Mouse (Mus musculus) heart, adult 9 months (tissue): ENCODE results near the gene Cacng6.

Source experiments
- DNase-seq, 2 experiments: peaks; one replicate each; pipeline ENCODE4 v3.0.0; 2022; ENCODE audit warnings: low spot score in 2 of 2

The Cacng6 gene

DNA sequence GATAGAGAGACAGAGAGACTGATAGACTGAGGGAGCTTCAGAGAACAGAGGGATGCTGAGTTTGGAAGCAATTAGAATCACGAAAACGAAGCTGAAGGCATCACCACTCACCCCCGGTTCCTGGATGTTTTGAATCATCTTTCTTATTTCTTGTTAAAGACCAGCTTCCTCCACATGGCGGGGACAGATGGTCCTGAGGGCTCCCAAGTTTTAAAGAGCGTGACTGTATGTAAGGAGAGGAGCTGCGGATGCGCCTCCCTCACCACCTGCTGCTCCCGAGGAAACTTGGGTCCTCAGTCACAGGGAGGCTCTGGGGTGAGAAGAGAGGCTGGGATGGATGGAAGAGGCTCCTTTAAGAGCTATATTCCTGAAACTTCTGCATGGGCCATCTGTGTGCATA, 36.3 kb downstream of the Cacng6 start:
- DNase-seq = no peak

DNA sequence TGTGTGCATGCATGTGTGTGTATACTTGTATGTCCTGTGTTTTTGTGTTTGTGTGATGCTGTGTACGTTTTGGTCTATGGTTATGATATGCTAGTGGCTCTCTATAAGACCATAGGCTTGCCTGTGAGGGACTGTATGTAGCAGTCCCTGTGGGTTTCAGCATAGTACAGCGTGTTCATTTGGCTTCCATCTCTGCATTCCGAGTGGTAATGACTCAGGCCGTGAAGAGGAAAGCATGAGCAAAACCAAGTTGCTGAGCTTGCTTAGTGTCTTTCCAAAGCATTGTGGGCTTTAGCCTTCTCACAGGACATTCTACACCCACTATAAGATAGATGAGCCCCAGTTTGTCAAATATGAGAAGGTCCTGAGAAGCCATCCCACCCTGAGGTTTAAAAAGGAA, 39.3 kb downstream of the Cacng6 start:
- no peak for DNase-seq

DNA sequence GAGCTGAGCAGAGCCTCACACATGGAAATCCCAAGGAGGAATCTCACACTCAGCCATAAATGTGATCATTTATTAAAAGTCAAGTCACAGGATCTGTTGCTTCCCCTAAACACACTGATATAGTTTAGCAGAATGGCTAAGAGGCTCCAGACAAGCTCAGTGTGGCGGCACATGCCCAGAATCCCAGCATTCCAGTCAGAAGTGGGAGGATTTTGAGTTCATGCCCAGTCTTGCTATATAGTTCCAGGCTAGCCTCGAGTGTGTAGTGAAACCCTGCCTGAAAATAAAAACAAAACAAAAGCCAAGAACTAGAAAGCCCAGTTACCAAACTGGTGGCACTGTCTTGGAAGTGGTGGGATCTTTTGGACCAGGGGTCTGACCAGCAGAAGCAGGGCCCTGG, 44.6 kb downstream of the Cacng6 start:
- DNase-seq = no peak

DNA sequence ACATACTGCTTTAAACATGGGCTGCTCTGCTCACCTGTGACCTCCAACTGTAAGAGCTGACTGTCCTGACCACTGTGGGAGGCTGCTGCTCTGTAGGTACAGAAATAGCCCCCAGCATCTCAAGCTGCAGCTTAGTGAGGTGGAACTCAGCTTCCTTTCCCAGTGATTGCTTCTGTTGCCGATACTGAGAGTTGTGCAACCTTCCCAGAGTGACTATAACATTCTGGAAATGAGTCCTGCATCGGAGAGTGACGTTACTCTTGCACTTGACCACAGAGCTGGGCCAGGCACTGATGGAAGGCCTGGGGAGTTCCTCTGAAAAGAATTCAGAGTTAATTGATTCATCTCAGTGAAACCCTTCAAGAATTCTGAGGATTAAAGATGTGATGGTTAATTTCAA, 48.8 kb downstream of the Cacng6 start:
- no peak for DNase-seq

DNA sequence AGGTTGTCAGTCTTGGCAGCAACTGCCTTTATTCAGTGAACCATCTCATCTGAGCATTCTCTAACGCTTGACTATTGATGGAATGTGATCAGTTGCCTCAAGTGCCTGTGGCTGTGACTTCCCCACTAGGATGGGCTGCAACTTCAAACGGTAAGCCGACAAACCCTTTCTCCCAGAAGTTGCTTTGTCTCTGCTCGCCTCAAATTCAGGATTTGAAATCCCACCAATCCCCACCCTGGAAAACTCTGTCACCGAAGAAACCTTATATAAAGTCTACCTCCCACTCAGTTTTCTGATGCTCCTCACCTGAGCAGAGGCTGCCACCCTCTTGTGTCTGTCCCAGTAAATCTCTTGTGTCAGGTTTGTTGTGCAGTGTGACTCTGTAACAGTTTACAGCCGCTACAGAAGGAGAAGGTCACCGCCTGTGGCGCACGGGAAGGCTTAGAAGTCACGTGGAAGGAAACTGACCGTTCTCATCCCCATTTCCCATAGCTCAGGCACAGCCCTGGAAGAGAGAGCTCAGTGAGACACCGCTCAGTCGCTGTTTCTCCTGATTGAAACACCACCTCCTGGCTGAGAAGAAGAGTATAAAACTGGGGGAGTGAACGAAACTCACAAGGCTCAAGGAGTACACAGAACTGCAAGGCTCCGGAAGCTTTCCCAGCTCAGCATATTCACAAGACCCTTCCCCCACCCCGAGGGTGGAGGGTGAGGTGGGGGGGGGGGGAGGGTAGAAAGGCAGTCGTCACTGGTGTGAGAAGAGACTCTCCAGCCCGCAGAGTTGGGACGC, 50.5 kb downstream of the Cacng6 start:
- no peak for DNase-seq

DNA sequence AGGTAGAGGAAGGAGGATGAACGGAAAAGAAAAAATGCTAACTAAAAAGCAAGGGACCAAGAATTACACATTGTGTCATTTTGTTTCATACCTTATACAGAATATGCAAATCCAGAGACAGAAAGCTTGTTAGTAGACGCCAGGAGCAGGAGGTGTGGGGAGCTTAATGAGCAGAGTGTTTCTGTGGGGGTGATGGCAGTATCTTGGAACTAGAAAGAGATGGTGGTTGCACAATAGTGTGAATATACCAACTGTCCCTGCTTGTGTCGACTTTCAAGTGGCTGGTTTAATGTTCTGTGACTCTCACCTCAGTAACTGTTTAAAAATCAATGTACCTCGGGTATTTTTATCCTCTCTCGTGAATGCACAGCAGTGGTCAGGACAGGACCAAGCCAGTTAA, 52.7 kb downstream of the Cacng6 start:
- no peak for DNase-seq

DNA sequence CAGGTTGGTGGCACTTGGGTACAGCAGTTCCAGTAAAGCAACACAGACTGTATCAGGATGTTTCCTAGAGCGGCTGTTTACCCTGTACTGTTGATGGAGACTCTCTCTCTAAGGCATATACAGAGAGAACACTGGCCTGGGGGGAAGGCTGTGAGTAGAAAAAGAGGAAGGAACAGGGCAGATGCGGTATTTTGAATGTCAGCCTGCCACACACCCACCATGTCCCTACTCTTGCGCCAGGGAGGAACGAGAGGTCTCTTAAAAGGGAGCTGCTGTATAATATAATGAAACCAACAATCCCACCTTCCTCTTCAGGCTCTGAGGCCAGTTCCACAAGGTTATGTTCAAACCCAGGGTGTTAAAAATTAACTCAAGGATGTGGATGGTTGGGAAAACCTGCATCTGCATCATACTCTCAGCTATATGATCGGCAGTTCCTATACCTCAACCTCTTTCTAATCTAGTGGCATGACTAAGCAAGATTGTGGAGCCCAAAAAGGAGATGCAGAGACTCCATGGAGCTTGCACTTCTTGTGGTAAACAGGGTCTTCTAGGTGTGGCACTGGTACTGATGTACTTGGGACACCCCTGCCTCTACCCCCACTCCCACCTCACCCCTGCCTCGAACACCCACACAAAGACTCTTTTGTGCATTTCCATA, 58.1 kb downstream of the Cacng6 start:
- DNase-seq = no peak
